16 mouse cellular contexts compared by ENCODE assay signal in genomic region chr1:38557615-38558014, GRCm38 (mm10).
DNase-seq lines count a peak whose midpoint lies in the region; ATAC-seq lines count a peak whose summit lies in the region.
"Had no signal": no experiment of that assay in that cellular context is flagged by ENCODE, and none has a peak within 500 bp of the region (broad histone marks: within the 10 kb centered on the region; RNA-seq: fewer than 3 reads in every experiment).

No protein-coding gene starts in this region.

- H3K9me3 ChIP-seq in heart, embryonic 13.5 days, result no peaks in the 10 kb centered on the region
- H3K9me3 ChIP-seq in kidney, embryonic 14.5 days (ENCODE audit: control insufficient read depth, low read length), result no peaks in the 10 kb centered on the region
- H3K9me3 ChIP-seq: forebrain, embryonic 12.5 days; limb, embryonic 15.5 days; midbrain, embryonic 13.5 days had no signal

- 41% methylated on average over 8 of the region's 8 CpGs for WGBS in heart, embryonic 13.5 days
- WGBS in kidney, embryonic 14.5 days, result 91% methylated on average over 8 of the region's 8 CpGs

- H3K9ac ChIP-seq in heart, embryonic 13.5 days, result 0 out of 2 replicates have a peak overlapping the region, but pooled peaks have one; percentile 24
- no peak overlapping the region for H3K9ac ChIP-seq in kidney, embryonic 14.5 days (ENCODE audit: low read depth, low read length)
- H3K9ac ChIP-seq: forebrain, embryonic 12.5 days; limb, embryonic 15.5 days; midbrain, embryonic 13.5 days had no signal

- peak overlapping the region; percentile 53 for H3K4me2 ChIP-seq in heart, embryonic 13.5 days
- no peak overlapping the region for H3K4me2 ChIP-seq in kidney, embryonic 14.5 days (replicated peaks; ENCODE audit: low read depth, low read length)
- H3K4me2 ChIP-seq: forebrain, embryonic 12.5 days; limb, embryonic 15.5 days; midbrain, embryonic 13.5 days had no signal

- peaks cover 28% of the 10 kb centered on the region for H3K4me1 ChIP-seq in heart, embryonic 13.5 days
- H3K4me1 ChIP-seq in kidney, embryonic 14.5 days (ENCODE audit: control insufficient read depth, insufficient read depth, low read length), result peaks cover 9% of the 10 kb centered on the region

- no peaks in the 10 kb centered on the region for H3K36me3 ChIP-seq in heart, embryonic 13.5 days
- H3K36me3 ChIP-seq in kidney, embryonic 14.5 days (ENCODE audit: control insufficient read depth, insufficient read depth, low read length), result no peaks in the 10 kb centered on the region
- H3K36me3 ChIP-seq: forebrain, embryonic 12.5 days; limb, embryonic 15.5 days; midbrain, embryonic 13.5 days had no signal

- H3K27me3 ChIP-seq in heart, embryonic 13.5 days (replicated peaks), result no peaks in the 10 kb centered on the region
- no peaks in the 10 kb centered on the region for H3K27me3 ChIP-seq in kidney, embryonic 14.5 days (ENCODE audit: control insufficient read depth, insufficient read depth, low read length)
- H3K27me3 ChIP-seq: forebrain, embryonic 12.5 days; limb, embryonic 15.5 days; midbrain, embryonic 13.5 days had no signal

- H3K4me3 ChIP-seq in heart, embryonic 13.5 days, result peak overlapping the region; percentile 5; the same call in 1 of the 2 replicates
- no peak overlapping the region for H3K4me3 ChIP-seq in kidney, embryonic 14.5 days (ENCODE audit: low read length)
- H3K4me3 ChIP-seq: forebrain, embryonic 12.5 days; limb, embryonic 15.5 days; midbrain, embryonic 13.5 days had no signal

- no peak for ATAC-seq in heart, embryonic 13.5 days (ENCODE audit: extremely low read depth, insufficient number of reproducible peaks, low FRiP score, low TSS enrichment)
- peak; percentile 58; the same call in 1 of the 2 replicates for ATAC-seq in megakaryocyte-erythroid progenitor cell, adult 5-6 weeks (replicated peaks; ENCODE audit: low FRiP score, low TSS enrichment, poor library complexity, severe bottlenecking)
- no peak for ATAC-seq in kidney, embryonic 14.5 days (ENCODE audit: low FRiP score, low TSS enrichment)
- ATAC-seq: midbrain, embryonic 13.5 days had no signal

- no peak for DNase-seq in heart, postnatal 4 days
- peak; percentile 88 for DNase-seq in CD4-positive helper T cell, adult 2 months (ENCODE audit: low read depth, low spot score)
- DNase-seq in c-Kit-positive CD71-negative TER-119-negative erythroid progenitor cells, embryonic 14.5 days (ENCODE audit: low read depth), result peak; percentile 7
- DNase-seq in urinary bladder, postnatal 10 days (ENCODE audit: low spot score), result no peak
- no peak for DNase-seq in cerebellum, adult 9-10 months
- DNase-seq: cerebellum, adult 18-20 months; layer of hippocampus, adult 9-11 months; lung, adult 18-20 months; lung, postnatal 36 days; right cerebral cortex, postnatal 4 days had no signal

- H3K27ac ChIP-seq in heart, embryonic 13.5 days (replicated peaks), result 0 out of 2 replicates have a peak overlapping the region, but pooled peaks have one; percentile 29
- H3K27ac ChIP-seq in kidney, embryonic 14.5 days (ENCODE audit: low read depth, low read length), result no peak overlapping the region
- H3K27ac ChIP-seq: forebrain, embryonic 12.5 days; limb, embryonic 15.5 days; midbrain, embryonic 13.5 days had no signal

Comparison
In these comparisons a context has a peak if more than half of its experiments do, and no peak if none do; other contexts are left out.
1. DNase-seq: peak in CD4-positive helper T cell, adult 2 months (single experiment) and c-Kit-positive CD71-negative TER-119-negative erythroid progenitor cells, embryonic 14.5 days (single experiment); none in heart, postnatal 4 days (single experiment), urinary bladder, postnatal 10 days (single experiment) and cerebellum, adult 9-10 months (single experiment).